Mouse (Mus musculus) midbrain, embryonic 14.5 days (tissue): Measurements from ENCODE around the gene Cd300lg. TPM values are rescaled to one million over a fixed set of nuclear protein-coding genes. Genes with fewer than 3 reads are reported as not detected.

ENCODE experiments used
- ATAC-seq: fragments of 200-750 bp; cut with Nextera tagmentation; 2 replicates; pipeline ENCODE4 v1.8.0; 2017; ENCODE audit warnings: moderate number of reproducible peaks, moderate library complexity; ENCODE audit not compliant: low FRiP score, low TSS enrichment
- DNase-seq: peaks from one replicate; pipeline ENCODE4 v3.0.0-alpha.2; 2015
- H3K27ac ChIP-seq: fragments of 300-500 bp; sonication (generic); replicated peaks from 2 replicates; pipeline ENCODE4 v1.5.1; 2014; ENCODE audit warnings: mild to moderate bottlenecking, low read depth, low read length, moderate library complexity
- H3K27me3 ChIP-seq: fragments of 300-500 bp; sonication (generic); 2 replicates; pipeline ENCODE4 v1.6.1; 2014; ENCODE audit warnings: low read length, control low read depth, mixed read lengths; ENCODE audit not compliant: control insufficient read depth, insufficient read depth
- H3K36me3 ChIP-seq: fragments of 300-500 bp; sonication (generic); 2 replicates; pipeline ENCODE4 v1.6.1; 2014; ENCODE audit warnings: low read length, control low read depth; ENCODE audit not compliant: control insufficient read depth, insufficient read depth
- H3K4me1 ChIP-seq: fragments of 300-500 bp; sonication (generic); 2 replicates; pipeline ENCODE4 v1.6.1; 2014; ENCODE audit warnings: mild to moderate bottlenecking, antibody characterized with exemption, low read length, control low read depth; ENCODE audit not compliant: control insufficient read depth, insufficient read depth
- H3K4me2 ChIP-seq: fragments of 300-500 bp; sonication (generic); 2 replicates; pipeline ENCODE4 v1.6.1; 2014; ENCODE audit warnings: mild to moderate bottlenecking, low read length, moderate library complexity
- H3K4me3 ChIP-seq: fragments of 300-500 bp; sonication (generic); replicated peaks from 2 replicates; pipeline ENCODE4 v1.5.1; 2014; ENCODE audit warnings: low read depth, low read length
- H3K9ac ChIP-seq: fragments of 300-500 bp; sonication (generic); replicated peaks from 2 replicates; pipeline ENCODE4 v1.6.1; 2014; ENCODE audit warnings: mild to moderate bottlenecking, low read length, moderate library complexity
- H3K9me3 ChIP-seq: fragments of 300-500 bp; sonication (generic); 2 replicates; pipeline ENCODE4 v1.6.1; 2016; ENCODE audit warnings: low read length, control low read depth, mixed read lengths; ENCODE audit not compliant: control insufficient read depth
- WGBS: fragments of 180-500 bp; shearing (Covaris S2); extraction: QIAGEN DNeasy Blood & Tissue Kit; methylation state at CpG from one replicate; pipeline ENCODE4 v1.1.7; 2014; 5-methylcytosine and 5-hydroxymethylcytosine counted together
- polyA plus RNA-seq: library from polyadenylated mRNA; unstranded; fragments of >200 nt; fragmentation: Nextera tagmentation; extraction: Ambion mirVana; gene quantifications from 2 replicates; pipeline ENCODE4 v1.2.1, GENCODE M21; 2014

Gene Cd300lg
- polyA plus RNA-seq, 1 experiment from 2014 or later = 0.17 TPM

- no peak overlapping the region for H3K27ac ChIP-seq
- DNase-seq (no peak), ATAC-seq (no peak)
- no peak overlapping the region for H3K4me3 ChIP-seq
- H3K36me3 ChIP-seq = peaks cover 27% of the 10 kb centered on the region
- H3K27me3 ChIP-seq = no peaks in the 10 kb centered on the region
- peaks cover 14% of the 10 kb centered on the region for H3K4me1 ChIP-seq
- no peak overlapping the region for H3K4me2 ChIP-seq
- H3K9ac ChIP-seq = no peak overlapping the region
- H3K9me3 ChIP-seq = no peaks in the 10 kb centered on the region
- 82% methylated on average over 5 of the region's 5 CpGs for WGBS
Observed at GRCm38 (mm10) chr11:102021196-102021595, 20.1 kb upstream of the Cd300lg start.

GRCm38 (mm10) chr11:102023406-102023805, 17.9 kb upstream of the Cd300lg start:
- Histone ChIP-seq H3K36me3 (peaks cover 17% of the 10 kb centered on the region), H3K27me3 (no peaks in the 10 kb centered on the region), H3K9ac (no peak overlapping the region), H3K4me3 (no peak overlapping the region), H3K27ac (no peak overlapping the region), H3K4me2 (no peak overlapping the region), H3K4me1 (peaks cover 24% of the 10 kb centered on the region), H3K9me3 (no peaks in the 10 kb centered on the region)
- 80% methylated on average over 13 of the region's 13 CpGs for WGBS
- no peak for ATAC-seq
- DNase-seq = no peak

- no peak for ATAC-seq
- 87% methylated on average over 6 of the region's 6 CpGs for WGBS
- Histone ChIP-seq H3K4me1 (peaks cover 25% of the 10 kb centered on the region), H3K9me3 (no peaks in the 10 kb centered on the region), H3K4me2 (no peak overlapping the region), H3K36me3 (peaks cover 14% of the 10 kb centered on the region), H3K27me3 (no peaks in the 10 kb centered on the region), H3K27ac (no peak overlapping the region), H3K9ac (no peak overlapping the region), H3K4me3 (no peak overlapping the region)
- DNase-seq = no peak
Observed at GRCm38 (mm10) chr11:102024084-102024758, 17.1 kb upstream of the Cd300lg start.

DNA sequence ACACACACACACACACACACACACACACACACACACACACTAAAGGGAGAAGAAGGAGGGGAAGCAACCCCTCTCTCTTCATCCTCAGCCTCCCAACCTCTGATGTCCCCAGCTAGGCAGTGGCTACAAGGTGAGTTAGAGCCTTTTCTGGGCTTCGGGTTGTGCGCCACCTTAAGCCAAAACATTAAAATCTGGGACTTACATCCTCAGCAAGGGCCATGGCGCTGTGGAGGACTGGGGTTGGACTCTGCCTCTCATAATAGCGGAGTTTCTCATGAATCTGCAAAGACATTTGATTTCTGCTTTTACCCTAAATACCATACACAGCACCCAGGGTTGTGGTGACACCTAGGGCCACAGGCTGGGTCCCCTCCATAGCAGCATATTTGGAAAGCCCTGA, 16.4 kb upstream of the Cd300lg start:
- no peak for ATAC-seq
- 82% methylated on average over 4 of the region's 4 CpGs for WGBS
- Histone ChIP-seq H3K9ac (peak overlapping the region; percentile 36; the same call in 1 of the 2 replicates), H3K4me3 (peak overlapping the region; percentile 68; the same call in 1 of the 2 replicates), H3K27me3 (no peaks in the 10 kb centered on the region), H3K27ac (no peak overlapping the region), H3K4me1 (peaks cover 25% of the 10 kb centered on the region), H3K36me3 (peaks cover 14% of the 10 kb centered on the region), H3K9me3 (no peaks in the 10 kb centered on the region), H3K4me2 (peak overlapping the region; percentile 64)
- no peak for DNase-seq

- H3K4me3 ChIP-seq = peak overlapping the region; percentile 68
- no peak overlapping the region for H3K27ac ChIP-seq
- H3K4me1 ChIP-seq = peaks cover 27% of the 10 kb centered on the region
- H3K4me2 ChIP-seq = peak overlapping the region; percentile 64
- no peaks in the 10 kb centered on the region for H3K27me3 ChIP-seq
- peaks cover 14% of the 10 kb centered on the region for H3K36me3 ChIP-seq
- H3K9ac ChIP-seq = peak overlapping the region; percentile 36; the same call in 1 of the 2 replicates
- H3K9me3 ChIP-seq = no peaks in the 10 kb centered on the region
- WGBS = 37% methylated on average over 7 of the region's 7 CpGs
- ATAC-seq = no peak
- no peak for DNase-seq
Observed at GRCm38 (mm10) chr11:102025354-102025753, 16.0 kb upstream of the Cd300lg start.

- Histone ChIP-seq H3K9ac (peak overlapping the region; percentile 84), H3K27me3 (no peaks in the 10 kb centered on the region), H3K4me3 (peak overlapping the region; percentile 68), H3K4me1 (peaks cover 27% of the 10 kb centered on the region), H3K36me3 (peaks cover 14% of the 10 kb centered on the region), H3K27ac (peak overlapping the region; percentile 91), H3K4me2 (peak overlapping the region; percentile 64), H3K9me3 (no peaks in the 10 kb centered on the region)
- peak; percentile 7; the same call in 1 of the 2 replicates for ATAC-seq
- WGBS = 2% methylated on average over 22 of the region's 23 CpGs
- peak; percentile 71 for DNase-seq
Observed at GRCm38 (mm10) chr11:102025991-102026660, 15.2 kb upstream of the Cd300lg start.

GRCm38 (mm10) chr11:102026694-102027360, 14.5 kb upstream of the Cd300lg start:
- no peaks in the 10 kb centered on the region for H3K9me3 ChIP-seq
- peaks cover 27% of the 10 kb centered on the region for H3K4me1 ChIP-seq
- peak overlapping the region; percentile 64 for H3K4me2 ChIP-seq
- peaks cover 9% of the 10 kb centered on the region for H3K36me3 ChIP-seq
- H3K27me3 ChIP-seq = no peaks in the 10 kb centered on the region
- ATAC-seq (peak; percentile 89), DNase-seq (peak; percentile 93)
- WGBS = under 1% methylated on average over 45 of the region's 73 CpGs
- H3K4me3 ChIP-seq = peak overlapping the region; percentile 68
- peak overlapping the region; percentile 91 for H3K27ac ChIP-seq
- H3K9ac ChIP-seq = peak overlapping the region; percentile 84

DNA sequence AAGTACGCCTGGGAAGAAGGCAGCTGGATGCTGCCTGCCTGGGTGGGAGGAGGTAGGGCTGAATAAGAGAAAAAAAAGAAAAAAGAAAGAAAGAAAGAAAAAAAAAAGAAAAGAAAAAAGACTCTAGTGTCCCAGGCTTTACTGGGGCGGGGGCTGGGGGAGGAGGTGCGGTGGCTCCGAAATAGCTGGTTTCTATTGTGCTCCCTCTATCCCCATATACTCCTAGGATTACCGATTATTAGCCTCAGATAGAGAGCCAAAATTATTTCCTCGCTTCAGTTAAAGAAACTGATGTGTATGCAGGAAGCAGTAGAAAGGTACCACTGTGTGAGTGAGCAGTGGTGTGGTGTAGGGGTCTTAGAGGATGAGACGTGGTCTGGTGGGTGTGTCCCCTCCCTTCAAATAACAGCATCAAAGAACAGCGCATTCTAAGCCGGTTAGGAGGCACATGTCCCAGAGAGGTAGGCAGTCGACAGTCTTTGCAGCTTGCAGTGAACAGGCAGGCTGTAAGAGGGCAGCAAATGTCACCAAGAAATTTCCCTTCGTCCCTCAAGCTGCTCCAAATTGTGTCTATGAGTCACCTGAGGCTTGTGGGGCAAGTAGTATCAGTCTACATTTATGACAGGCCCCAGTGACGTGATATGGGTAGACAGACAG, 13.8 kb upstream of the Cd300lg start:
- Histone ChIP-seq H3K4me1 (peaks cover 27% of the 10 kb centered on the region), H3K36me3 (peaks cover 4% of the 10 kb centered on the region; the same call in 1 of the 2 replicates), H3K4me2 (peak overlapping the region; percentile 64), H3K4me3 (peak overlapping the region; percentile 68), H3K9ac (peak overlapping the region; percentile 84), H3K9me3 (no peaks in the 10 kb centered on the region), H3K27me3 (no peaks in the 10 kb centered on the region), H3K27ac (peak overlapping the region; percentile 91)
- 2% methylated on average over 12 of the region's 12 CpGs for WGBS
- ATAC-seq (peak; percentile 44), DNase-seq (peak; percentile 77)
